Mouse (Mus musculus) ovary, postnatal 14 days (tissue): Measurements from ENCODE around the gene Car15.

Source experiments
- DNase-seq: peaks from one replicate; pipeline ENCODE4 v3.0.0; 2022; ENCODE audit warnings: low spot score

Car15 gene

DNA sequence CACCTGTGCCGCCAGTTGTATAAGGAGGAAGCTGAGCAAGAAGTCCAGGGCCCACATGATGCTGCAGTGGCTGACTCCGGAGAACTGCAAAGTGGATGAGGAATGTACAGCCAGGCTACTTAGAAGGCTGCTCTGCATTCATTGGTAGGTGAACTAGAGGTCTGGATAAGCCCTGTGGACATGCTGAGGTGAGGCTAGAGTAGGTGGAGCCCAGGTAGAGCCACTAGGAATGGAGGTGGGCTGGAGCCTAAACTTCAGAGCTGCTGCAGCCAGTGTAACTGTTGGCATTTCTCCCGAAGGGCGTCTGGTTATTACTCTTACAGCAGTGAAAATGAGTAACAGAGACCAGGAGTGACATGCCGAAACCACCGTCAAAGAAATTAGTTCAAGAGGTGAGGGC lies at the start of gene Car15:
TSS of gene Car15 (minus strand) at position 314 of the 400 bp plus-strand sequence.
- DNase-seq: no peak

GRCm38 (mm10) chr16:17884116-17884515 lies 46.0 kb upstream of the Car15 start:
- no peak for DNase-seq

DNA sequence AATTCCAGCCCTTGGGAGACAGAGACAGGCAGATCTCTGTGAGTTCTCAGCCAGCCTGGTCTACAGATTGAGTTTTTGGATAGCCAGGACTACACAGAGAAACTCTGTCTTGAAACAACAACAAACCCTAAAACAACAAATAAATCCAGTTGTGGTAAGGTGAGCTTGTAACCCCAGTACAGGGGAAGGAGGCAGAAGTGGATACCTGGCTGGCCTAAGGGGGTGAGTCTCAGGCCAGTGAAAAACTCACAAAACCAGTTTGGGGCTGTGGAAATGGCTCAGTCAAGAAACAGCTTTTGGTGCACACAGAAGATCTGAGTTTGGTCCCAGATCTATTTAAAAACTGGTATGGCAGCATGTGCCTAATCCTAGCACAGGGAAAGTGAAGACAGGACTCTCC lies 44.0 kb upstream of the Car15 start:
- no peak for DNase-seq

- DNase-seq: no peak
Measured at GRCm38 (mm10) chr16:17879571-17879970, 41.4 kb upstream of the Car15 start.

DNA sequence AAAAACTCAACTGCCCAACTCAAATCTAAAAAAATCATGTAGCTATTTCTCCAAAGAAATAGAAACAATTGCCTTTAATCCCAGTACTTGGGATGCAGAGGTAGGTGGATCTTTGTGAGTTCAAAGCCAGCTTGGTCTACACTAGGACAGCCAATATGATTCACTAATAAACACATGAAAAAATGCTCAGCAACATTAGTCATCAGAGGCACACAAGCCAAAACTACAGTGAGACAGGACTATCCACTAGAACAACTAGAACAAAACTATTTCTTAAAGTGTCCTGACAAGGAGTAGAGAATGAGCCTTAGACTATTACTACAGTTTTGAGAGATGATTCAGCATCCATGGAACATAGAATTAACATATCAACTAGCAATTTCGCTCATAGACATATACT lies 37.9 kb upstream of the Car15 start:
- DNase-seq: no peak

- DNase-seq: no peak
Measured at GRCm38 (mm10) chr16:17875174-17875573, 37.0 kb upstream of the Car15 start.

DNA sequence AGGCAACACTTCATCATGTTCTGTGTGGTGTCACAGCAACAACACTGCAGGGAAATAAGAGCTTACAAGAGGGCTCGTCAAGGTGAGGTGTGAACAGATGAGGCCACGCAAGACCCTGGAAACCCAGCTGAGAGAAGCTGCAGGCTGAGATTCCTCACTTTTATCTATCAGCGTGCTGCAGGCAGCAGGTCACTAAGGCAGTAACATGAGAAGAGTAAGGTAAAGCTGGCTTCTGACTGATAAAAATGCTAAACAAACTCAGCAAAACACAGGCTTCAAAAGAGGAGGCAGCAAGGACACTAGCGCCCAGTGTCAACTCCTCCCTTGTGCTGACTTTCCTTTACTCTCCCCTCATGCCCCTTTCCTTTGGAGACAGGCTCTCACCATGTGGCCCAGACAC lies 34.8 kb upstream of the Car15 start:
- DNase-seq: no peak

DNA sequence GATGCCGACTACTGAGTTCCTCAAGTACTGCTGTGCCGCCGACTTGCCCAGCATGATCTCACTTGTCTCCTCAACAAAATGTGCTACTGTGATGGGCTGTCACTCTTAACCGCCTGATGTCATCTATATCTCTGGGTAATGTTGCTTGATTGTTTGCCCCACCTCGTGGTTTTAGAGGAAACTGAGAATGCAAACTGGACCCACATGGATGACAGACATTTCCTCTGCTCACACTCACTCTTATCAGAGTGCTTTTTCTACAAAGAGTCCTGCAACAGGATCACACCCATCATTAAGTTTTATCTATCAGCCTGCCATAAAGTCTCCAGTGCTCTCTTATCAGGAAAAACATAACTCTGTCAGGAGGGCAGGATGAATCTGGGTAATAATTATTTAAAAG lies 33.1 kb upstream of the Car15 start:
- DNase-seq: no peak

- no peak for DNase-seq
Measured at GRCm38 (mm10) chr16:17865770-17866169, 27.6 kb upstream of the Car15 start.

- no peak for DNase-seq
Measured at GRCm38 (mm10) chr16:17865293-17865692, 27.1 kb upstream of the Car15 start.

DNA sequence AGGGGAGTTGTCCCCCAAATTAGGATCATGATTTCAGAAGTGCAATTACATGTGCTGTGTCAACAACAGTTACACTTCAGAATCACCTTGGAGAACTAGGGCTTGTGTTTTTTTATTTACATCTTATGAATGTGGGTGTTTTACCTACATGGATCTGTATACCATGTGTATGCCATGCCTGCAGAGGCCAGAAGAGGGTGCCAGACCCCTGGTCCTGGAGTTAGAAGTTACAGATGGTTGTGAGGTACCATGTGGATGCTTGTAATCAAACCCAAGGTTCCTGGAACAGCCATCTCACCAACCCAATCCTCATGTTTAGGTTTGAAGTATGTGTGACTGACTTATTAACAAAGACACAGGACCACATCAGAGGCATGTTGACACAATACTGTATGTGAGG lies 20.4 kb upstream of the Car15 start:
- no peak for DNase-seq

DNA sequence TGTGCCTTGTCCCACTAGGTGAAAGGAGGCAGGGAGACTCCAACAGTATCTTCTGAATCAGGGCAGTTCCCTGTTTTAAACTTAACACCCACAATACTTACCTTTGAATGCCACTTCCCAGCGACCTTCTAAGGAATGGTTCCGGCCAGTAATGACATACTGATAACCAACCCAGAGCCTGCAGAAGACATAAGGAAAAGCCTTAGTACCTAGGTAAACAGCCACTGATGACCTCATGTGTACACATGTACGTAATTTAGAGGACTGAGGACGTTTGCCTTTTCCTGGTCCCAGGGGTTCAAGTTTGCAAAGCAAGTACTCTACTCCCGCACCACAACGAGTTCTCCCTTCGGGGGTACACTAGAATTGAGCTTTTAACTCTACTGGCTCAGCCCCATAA lies 19.0 kb upstream of the Car15 start:
- DNase-seq: no peak

GRCm38 (mm10) chr16:17853263-17853662 lies 15.1 kb upstream of the Car15 start:
- no peak for DNase-seq

DNA sequence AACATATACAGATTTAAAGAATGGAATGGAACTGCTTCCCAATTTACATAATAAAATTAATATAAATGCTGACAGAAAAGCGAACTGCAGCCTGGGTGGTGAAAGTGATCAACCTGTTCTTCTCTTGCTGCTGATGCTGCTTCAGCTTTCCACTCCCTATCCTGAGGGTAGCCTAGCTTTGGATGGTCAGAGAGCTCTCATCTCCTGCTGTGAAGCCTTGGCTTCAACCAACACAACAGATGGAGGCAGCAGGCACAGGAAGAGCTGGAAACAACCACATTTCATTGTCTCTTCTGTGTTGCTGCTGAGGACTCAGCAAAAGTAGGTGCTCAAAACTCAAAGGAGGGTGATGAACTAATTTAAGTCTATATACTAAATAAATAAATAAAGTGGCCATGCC lies 13.7 kb upstream of the Car15 start:
- DNase-seq: no peak

DNA sequence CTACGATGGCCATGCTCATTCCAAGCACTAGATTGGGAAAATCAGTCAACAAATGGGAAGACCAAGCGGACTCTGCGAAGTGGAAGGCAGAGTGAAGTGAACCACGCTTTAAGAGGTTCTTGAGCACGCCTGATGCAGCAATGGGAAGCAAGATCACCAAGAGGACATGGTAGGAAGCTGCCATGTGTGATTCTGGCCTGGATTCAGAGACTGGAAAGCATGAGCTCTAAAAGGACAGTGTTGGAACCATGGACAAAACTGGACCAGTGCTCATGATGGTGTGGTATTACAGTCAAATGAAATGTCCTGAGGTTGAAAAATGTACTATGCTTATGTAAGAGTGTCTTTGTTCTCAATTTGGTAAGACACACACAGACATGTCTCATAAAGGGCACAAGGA lies 13.2 kb upstream of the Car15 start:
- DNase-seq: no peak

DNA sequence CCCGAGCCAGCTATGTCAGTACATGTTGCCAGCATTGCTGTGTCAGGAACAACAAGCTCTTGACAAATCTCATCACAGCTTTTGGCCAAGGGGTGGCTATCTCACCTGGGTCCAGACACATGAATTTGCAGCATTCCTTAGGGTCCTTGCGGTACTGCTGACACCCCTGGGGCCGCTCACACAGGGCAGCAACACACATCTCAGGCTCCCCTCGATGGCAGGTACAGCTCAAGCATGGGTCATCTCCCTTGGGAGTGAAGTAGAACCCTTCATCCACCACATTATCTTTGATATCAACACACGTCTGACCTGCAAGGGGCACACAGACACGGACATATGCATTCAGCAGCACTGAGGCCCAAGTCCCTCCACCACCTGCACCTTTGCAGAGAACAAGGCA lies 11.3 kb upstream of the Car15 start:
- DNase-seq: no peak

DNA sequence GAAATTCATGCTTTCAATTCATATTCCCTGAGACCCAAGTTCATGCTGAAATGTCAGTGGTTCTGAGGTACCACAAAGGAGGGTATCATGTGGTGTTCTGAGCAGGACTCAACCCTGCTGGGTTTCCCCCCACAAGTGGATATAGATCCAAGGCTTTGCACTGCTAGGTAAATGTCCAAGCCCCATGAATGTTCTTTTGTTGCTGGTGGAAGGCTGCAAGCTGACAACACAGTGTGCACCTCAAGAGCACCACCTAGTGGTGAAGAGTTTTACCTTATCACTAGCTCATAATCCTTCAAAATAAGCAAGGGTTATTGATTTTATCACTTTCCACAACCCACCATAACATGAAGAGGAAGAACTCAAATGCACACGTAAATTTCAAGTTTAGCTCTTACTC lies 10.8 kb upstream of the Car15 start:
- DNase-seq: no peak

DNA sequence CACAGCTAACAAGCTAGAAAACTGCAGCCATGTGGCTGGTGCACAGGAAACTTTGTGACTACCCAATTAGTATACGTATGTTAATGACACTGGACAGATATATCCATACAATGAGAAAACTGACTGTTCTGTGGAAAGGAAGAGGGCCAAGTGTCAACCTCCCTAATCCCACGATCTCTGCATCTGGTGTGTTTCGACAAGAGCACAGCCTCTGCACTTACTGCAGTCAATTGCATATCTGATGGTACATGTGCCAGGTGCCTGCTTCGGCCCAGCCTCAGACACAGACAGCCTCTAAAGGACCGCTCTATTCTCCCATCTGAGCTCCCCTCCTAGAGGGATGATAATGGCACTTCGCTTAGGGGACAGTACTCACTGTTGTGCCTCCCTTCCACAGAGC lies 10.3 kb upstream of the Car15 start:
- DNase-seq: no peak

GRCm38 (mm10) chr16:17843701-17844365 lies 5.7 kb upstream of the Car15 start:
- DNase-seq: no peak

DNA sequence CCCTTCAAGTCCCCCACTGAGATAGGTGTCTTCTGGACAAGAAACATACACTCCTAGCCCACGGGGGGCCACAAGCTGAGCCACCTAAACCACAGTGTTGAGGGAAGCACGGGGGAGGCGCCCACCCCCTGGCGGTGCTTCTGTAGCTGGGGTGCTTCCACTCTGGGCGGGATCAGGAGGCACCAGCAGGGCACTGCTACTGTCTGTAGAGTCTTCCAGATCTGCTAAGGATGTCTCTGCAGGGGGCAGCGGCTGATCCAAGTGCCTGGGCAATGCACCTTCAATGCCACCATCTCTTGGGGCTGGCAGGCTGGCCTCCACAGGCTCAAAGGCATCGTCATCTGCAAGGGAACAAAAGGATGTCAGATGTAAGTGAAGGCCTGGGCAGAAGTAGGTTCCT lies 4.3 kb upstream of the Car15 start:
- no peak for DNase-seq

- no peak for DNase-seq
Measured at GRCm38 (mm10) chr16:17839976-17840375, 1.8 kb upstream of the Car15 start.

GRCm38 (mm10) chr16:17835481-17835880 lies 2.7 kb downstream of the Car15 start:
- no peak for DNase-seq

GRCm38 (mm10) chr16:17834543-17834942 lies 3.6 kb downstream of the Car15 start:
- DNase-seq: no peak

- no peak for DNase-seq
Measured at GRCm38 (mm10) chr16:17833681-17834399, 4.3 kb downstream of the Car15 start.
